Mouse (Mus musculus) cerebellum, adult 11-12 months (tissue): ENCODE results near the gene Sik2.

Experiments
- DNase-seq: peaks from one replicate; pipeline ENCODE4 v3.0.0; 2022

Sik2 gene

DNA sequence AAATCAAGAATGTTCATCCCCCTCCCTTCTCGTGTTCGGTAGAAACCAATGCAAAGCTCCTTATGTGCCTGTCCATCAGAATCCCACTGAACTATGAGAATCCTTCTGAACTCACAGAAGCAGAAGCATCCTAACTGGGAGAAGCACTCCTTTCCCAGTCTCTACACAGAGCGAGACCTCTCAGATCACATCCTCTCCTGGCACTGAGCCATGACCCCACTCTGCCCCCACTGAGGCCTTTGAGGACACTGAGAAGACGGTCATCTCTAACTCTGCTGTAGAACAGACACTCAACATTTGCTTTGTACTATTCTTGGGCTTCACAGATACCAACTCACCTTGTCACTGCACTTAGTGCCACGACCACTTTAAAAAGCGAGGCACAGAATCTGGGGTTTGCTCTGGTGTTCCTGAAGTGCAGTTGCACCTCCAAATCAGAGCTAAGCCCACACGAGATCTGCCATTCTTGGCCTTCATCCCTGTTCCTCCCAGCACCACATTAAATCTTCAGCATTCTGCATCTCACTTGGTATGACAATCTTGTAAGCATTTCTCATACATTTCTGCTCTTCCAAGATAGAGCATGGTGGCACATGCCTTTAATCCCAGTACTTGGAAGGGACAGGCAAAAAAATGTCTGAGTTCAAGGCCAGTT is 96.9 kb downstream of the Sik2 start:
- no peak for DNase-seq

- DNase-seq = no peak
Observed at GRCm38 (mm10) chr9:50905321-50905720, 103.6 kb downstream of the Sik2 start.

- no peak for DNase-seq
Observed at GRCm38 (mm10) chr9:50904196-50904847, 104.6 kb downstream of the Sik2 start.

DNA sequence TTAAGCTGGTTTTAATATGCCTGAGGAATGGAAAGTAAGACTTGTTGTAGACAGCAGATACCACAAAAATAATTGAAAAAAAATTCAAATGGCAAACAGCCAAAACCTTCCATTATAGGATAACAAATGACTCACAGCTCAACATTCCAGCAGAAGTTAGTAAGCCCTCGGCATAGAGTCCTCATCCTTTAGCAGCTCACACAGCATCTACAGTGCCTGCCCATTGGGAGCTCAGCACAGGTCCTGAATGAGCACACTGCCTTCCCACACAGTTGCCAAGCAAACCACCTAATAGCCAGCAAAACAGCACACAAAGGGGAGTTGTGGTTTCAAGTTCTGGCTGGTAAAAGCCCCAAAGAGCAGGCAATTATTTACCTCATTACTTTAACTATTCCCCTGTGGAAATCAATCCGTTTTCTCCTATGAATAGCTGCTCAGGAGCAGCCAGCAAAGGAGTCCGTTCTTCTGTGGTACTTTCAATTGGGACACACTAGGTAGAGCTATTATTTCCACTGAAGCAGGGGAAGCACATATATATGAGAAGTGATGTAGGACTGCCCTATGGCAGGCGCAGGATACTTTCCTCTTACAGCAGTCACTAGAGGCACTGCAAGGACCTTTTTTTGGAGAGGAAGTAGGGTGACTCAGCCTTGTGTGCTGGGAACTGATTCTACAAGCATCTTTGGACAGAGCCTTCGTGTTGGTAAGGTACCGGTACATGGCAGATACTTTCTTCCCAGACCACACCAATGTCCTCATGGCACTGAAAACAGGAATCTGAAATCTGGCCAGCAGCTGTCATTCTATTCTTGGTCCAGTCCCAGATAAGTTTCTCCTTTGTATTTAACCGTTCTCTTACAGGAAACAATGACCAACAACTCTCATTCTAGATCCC is 108.6 kb downstream of the Sik2 start:
- DNase-seq = no peak

DNA sequence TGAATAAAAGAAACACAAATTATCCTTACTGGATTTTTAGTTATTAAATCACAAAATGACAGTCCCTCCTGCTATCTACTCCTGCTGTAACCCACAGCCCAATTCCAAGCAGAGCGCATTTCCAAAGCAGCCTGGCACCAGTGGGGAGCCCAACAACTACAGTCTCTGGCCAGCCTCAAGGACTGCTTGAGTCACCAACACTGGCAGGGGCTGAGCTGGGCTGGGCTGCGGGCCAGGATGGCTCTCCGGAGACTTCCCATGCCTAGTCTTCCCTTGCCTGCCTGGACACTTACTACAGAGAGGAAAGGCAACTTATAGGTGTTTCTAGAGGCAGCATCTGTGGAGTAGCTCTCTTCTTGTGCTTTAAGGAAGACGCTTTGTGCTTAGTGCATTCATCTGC is 115.2 kb downstream of the Sik2 start:
- DNase-seq = peak; percentile 94

DNA sequence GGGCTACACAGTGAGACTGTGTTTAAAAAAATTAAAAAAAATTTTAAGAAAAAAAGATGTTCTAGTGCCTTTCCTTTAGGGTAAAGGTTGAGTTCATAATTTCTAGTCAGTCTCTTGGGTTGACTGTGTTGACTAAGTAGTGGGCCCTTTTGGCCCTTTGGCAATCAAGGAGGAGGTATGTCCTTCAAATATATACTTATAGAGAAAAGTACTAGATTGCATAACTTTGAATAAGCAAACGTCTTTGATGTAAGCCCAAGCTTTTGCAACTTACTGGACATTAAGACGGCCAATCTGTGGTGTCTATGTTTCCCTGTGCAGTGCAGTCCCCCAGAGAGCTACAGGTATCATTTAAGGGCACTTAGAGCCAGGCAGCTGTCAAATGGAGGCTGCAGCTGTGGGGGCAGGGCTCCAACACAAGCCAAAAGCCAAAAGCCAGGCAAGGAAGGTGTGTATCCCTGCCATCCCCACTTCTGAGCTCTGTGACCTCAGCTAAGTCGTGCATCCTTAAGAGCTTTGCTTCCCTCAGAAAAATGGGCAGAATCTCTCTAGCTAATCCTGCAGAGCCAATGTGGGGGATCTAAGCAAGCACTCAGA is 118.3 kb downstream of the Sik2 start:
- DNase-seq = no peak

GRCm38 (mm10) chr9:50889964-50890363 is 118.9 kb downstream of the Sik2 start:
- no peak for DNase-seq

DNA sequence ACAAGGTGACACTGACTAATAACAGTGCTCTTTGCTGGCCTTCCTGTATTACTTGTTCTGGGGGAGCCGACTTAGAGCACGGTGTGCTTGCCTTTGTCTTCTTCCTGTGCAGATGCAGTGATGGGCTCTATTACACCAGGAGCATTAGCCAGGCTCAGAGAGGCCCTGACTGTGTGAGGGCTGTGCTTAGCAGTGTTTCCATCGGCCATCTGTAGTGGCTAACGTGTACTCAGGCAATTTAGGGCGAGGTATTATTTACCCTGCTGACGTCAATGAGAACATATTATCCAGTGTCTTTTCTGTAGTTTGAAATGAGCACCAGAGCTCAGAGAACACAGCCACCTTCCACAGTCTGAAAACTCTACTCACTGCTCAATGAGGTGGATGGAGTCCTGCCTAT is 119.7 kb downstream of the Sik2 start:
- DNase-seq = no peak

GRCm38 (mm10) chr9:50887351-50887750 is 121.5 kb downstream of the Sik2 start:
- DNase-seq = no peak

DNA sequence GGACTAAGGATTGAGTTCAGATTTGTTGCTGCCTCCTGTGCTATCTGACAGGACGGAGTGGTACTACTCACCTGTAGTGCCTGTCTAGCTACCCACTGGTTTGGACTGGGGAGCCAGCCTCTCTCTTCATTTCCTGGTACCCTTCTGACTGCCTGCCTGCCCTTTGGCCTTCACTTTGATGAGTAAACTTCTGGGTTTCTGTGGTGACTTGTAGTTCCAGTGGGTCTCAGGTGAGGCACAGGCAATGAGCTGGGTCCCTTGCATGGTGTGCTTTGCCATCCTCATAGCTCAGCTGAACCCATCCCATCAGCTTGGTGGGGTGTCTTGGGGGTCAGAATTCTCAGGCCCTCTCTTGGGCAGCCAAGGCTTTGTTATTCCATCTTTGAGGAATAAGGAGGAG is 122.0 kb downstream of the Sik2 start:
- DNase-seq = no peak

GRCm38 (mm10) chr9:50885600-50885987 is 123.3 kb downstream of the Sik2 start:
- peak; percentile 61 for DNase-seq

DNA sequence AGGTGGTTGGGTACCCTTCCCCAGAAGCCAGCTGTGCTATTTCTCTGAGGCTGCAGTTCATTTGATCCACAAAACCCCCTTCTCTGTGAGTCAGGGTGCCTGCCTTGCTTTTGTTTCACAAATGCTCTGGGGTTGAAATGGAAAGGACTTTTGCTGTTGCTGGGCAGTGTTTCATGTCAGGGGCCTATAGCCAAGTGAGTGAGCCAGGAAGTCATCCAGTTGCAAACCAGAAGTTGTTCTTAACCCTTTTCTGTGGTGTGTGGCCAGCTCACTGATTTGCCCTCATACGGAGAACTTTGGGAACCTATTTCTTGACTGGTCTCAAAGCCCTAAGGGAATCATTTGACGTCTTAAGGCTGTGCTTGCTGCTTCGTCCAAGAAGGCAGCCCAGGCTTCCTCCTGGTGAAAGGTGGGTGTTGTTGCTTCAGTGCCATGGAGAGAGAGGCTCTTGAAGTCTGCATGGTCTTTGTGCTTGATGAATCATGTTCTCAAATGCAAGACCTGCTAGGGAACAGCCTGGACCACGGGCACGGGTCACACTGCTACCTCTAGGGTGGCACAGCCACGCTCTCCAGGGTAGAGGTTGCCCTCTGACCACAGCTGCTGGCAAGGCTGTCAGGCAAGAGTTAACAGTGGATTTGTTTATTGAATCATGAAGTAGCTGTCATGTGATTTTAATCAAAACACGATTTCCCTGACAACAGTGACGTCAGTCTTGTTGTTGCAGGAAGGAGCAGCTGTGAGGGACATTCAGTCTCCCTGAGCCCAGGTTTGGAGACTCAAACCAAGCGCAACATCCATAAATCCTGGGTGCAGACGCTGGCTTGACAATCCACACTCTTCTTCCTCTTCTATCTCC is 123.9 kb downstream of the Sik2 start:
- peak; percentile 27 for DNase-seq

GRCm38 (mm10) chr9:50884093-50884492 is 124.8 kb downstream of the Sik2 start:
- DNase-seq = no peak

DNA sequence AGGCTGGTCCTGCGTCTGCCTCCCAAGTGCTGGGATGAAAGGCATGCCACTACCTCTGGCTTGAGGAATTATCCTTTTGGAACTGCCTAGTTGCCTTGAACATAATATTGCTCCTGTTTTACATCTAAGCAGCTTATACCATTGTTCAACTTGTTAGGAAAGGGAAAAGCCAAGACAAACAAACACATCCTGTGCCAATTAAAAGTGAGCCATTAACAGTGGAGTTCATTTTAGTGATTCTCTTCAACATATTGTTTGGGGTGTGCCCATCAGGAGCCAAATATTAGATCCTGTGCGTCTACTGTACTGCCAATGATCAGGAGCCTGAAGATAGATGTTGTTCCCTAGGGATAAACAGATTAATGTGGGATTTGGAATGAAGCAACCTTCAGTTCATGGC is 126.7 kb downstream of the Sik2 start:
- no peak for DNase-seq

DNA sequence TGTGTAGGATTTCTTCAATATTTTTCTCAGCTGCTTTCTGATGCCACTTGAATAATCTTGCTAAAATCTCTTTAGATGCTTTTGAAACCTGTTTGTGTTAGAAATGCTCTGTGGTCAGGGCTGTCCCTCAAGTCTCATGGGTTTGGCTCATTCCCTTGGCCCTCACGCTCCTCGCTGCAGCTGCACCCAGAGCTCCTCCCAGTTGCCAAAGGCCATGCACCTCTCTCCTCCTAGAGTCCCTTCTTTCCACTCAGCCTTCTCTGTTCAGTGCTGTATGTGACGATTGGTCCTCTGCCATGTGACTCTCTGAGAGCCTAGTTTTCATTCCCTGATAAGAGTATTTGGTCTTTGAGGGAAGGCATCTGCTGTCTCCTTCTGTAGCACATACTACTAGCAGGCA is 131.4 kb downstream of the Sik2 start:
- DNase-seq = no peak

DNA sequence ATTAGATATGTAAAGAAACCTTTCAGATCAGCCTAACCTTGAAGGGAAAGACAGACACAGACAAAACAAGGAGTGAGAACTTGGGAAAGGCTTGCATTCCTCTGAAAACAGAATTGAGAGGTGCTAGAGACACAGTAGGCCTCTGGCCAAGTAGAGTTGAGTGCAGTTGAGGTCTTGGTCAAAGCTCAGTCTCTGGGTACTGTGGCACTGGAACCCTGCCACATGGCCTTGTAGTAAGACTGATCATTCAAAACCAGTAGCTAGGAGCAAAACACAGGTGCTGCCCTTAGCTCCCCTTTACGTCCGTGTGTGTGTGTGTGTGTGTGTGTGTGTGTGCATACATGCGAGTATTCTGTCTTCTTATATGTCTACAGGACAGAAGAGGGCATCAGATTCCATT is 132.6 kb downstream of the Sik2 start:
- no peak for DNase-seq

DNA sequence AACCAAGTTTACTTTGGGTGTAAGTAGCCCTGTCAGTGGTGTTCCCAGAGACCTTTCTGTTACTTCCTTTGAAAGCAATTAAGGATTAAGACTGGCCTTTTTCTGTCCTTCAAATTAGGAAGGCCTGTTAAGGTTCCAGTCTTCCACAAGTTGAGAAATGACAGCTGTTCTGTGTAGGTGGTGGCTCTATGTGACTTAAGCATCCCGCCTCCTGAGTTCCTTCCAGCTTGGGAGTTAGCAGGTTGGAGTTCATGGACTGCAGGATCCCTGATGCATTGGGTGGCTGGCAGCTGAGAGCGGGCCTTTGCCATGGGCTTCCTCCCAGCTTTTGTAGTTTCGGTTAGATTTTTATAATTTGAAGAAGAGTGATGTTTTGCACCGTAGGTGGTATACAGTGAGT is 133.4 kb downstream of the Sik2 start:
- no peak for DNase-seq

DNA sequence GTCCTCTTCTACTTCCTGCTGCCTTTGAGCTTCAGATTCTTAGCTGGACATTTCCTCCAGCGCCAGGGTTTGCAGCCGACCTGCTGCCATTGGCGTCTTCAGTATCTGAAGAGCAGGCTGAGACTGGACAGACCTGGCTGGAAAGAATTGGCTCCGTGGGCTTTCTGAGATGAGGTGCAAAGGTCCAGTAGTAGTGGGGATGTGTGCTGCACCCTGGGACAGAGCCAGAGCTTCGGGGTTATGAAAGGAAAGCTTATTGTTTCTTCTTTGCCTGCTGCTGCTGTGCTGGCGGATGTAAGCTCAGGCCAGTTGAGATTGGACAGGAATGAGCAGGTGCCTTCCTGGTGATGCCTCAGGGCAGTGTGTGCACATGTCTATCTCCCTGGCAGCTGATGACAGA is 134.8 kb downstream of the Sik2 start:
- no peak for DNase-seq

DNA sequence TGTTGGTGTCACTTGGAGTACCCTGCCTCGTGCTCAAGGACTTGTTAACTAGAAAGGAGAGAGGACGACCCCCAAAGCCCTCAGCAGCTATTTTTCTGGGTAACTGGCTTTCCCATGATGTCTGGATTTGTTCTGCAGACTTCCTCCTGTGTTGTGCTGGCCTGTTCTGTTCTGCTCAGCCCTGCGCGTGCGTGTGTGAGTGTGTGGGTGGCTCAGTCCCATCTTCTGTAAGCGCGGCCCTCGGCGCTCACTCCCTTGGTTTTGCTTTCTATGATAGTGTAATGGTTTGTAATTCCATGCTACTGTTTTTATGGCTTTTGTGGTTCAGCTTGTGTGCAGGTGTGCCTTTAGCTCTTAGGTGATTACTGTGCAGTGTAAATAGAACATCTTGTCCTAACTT is 135.7 kb downstream of the Sik2 start:
- DNase-seq = no peak

GRCm38 (mm10) chr9:50868182-50868581 is 140.7 kb downstream of the Sik2 start:
- DNase-seq = peak; percentile 85

GRCm38 (mm10) chr9:50867015-50867414 is 141.9 kb downstream of the Sik2 start:
- peak; percentile 54 for DNase-seq

DNA sequence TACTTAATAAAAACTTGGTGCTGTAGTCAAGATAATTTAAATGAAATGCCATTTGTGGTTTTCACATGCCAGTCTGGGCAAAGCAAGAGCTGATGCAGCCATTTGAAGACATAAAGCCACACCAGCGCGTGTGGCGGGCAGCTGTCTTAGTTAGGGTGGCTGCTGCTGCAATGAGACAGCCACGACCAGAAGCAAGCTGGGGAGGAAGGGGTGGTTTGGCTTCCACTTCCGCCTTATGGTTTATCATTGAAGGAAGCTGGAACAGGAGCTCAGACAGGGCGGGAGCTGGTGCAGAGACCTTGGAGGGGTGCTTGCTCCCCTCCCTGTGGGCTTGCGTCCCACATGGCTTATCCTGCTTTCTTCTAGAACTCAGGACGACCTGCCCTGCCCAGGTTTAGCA is 143.1 kb downstream of the Sik2 start:
- no peak for DNase-seq

DNA sequence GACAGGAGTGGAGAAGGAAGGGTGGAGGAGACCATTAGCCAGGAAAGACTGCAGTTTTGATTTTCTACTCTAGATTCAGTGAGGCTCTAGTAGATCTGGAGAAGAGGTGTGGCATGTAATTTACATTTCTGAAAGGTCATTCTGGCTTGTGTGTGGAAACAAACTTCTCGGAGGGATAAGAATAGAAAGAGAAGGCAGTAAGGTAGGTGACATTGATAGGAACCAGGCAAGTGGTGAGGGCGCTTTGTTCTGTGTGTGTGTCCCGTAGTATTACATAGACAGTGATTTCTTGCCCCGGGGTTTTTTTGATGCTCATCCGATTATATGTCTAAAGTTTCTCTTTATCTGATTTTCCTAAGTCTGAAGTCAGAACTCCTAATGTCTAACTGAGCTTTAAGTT is 144.0 kb downstream of the Sik2 start:
- DNase-seq = no peak
